Mouse (Mus musculus) bone marrow, adult 2 months (tissue): ENCODE results near the gene Gm16381.
"Not testable (repeated sequence)": the region's sequence is repeated elsewhere in the genome, so short reads cannot be mapped to it uniquely, and the experiment has no call there.

Experiments used
- CTCF ChIP-seq: fragments of 200-500 bp; IDR thresholded peaks from 2 replicates; pipeline ENCODE4 v1.5.1; 2011; ENCODE audit warnings: low read length, control low read depth; ENCODE audit not compliant: control insufficient read depth, insufficient read depth
- POLR2A ChIP-seq: fragments of 200-500 bp; IDR thresholded peaks from 2 replicates; pipeline ENCODE4 v1.6.1; 2011; ENCODE audit warnings: low read depth, mild to moderate bottlenecking, control low read depth, low read length, borderline replicate concordance; ENCODE audit not compliant: control insufficient read depth

DNA sequence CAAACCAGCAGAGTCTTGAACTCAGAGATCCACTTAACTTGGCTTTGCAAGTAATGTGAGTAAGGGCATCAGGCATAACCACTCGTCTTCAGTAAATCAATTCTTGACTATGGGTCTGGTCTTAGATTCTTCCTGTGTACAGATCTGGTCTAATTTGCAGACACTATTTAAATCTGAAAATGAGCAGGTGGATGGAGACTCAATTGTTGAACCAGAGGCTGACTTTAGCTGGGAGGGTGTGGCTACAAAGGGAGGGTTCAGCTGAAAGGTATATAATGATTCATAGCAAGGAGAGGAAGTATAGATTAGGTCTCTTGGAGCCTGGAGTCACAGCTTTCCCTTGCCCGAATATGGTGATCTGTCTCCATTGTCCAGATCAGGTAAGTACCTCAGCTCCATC is 42.0 kb downstream of the Gm16381 start, which contains the start of gene Oog1:
- not testable (repeated sequence) for TF ChIP-seq CTCF, POLR2A
